Mouse (Mus musculus): Measurements from ENCODE around the gene Cdh13.

The Cdh13 gene

DNA sequence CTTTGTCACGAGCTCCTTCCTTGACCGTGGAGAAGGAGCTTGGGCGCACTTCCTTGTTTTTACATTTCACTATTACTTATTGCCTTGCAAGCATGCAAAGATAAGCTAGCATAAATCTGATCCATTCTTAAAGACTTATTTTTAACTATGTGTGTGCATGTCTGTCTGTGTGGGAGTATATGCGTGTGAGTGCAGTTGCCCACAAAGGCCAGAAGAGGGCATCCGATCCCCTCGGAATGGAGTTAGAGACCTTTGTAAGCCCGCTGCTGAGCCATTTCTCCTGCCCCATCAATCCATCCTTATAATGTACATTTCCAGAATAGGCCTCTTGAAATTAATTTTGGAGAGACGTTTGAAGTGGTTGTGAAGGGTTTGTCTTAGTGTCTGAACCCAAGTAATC, 298.7 kb downstream of the Cdh13 start:
- no peak for DNase-seq

DNA sequence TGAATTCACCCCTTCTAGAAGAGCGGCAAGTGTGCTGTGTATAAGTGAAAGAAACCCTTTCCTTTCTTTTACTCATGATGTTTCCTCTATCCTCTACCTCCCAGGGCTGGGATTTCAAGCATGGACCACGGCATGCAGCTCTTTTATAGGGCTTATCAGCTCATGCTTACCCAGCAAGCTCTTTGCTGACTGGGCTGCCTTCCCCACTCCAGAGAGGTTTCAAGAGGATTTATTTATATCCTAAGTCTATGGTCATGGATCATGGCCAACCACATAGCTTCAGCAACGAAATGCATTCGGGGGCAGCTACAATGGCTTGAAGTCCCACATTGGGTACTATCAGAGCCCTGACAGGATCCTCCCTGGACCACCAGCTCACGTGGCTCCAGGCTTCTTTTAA, 304.4 kb downstream of the Cdh13 start:
- DNase-seq = no peak

DNA sequence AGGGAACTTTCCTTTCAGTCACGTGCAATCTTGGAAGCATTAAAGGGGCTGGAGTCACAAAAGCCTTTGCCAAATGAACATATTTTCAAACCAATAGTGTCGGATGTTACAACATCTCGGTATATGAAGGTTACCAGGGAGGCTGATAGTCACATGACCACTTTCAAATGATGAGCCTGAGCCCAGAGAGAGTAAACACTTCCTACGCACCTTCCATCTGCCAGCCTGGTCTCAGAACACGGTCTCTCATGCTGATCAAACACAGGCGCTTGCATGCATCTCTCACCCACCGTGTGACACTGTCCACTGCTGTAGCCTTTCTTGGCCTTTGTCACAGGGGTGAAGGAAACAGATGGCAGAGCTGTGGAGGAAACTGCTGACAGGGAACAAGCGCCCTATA, 313.3 kb downstream of the Cdh13 start:
- DNase-seq = no peak

DNA sequence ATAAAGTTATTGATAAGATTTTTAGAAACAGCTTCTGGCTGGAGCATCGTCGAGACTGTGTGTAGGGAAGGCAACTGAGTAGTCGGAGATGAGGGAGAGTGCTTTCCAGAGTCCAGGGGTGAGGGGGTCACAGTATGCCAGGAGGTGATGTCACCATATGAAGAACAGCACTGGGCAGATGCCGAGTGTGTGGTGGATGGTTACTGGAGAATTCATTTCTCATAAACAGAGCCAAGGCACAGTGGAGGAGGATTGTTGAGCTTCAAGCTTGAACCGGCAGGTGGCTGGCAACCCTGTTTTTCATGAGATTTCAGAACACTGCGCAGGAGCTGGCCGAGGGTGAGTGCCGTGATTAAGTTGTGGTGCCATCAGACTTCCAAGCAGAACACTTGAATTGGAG, 317.8 kb downstream of the Cdh13 start:
- no peak for DNase-seq

DNA sequence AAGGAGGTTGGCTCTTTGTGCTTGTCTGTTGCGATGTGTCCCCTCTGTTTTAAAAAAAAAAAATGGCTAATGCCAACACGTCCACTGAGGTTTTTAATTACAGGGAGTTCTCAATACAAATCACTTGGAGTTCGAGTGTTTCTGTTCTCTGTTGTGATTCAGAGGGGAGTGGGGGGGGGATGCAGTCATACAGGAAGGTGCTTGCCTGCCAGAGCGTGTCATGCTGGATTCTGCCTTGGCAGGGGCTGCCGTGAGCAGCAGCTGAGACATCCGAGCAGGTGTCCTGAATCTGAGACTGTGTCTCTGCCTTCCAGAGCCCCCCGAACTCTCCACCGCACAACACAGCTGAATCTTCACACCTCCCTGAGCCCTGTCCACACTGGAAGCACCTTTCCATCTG, 318.5 kb downstream of the Cdh13 start:
- no peak for DNase-seq

DNA sequence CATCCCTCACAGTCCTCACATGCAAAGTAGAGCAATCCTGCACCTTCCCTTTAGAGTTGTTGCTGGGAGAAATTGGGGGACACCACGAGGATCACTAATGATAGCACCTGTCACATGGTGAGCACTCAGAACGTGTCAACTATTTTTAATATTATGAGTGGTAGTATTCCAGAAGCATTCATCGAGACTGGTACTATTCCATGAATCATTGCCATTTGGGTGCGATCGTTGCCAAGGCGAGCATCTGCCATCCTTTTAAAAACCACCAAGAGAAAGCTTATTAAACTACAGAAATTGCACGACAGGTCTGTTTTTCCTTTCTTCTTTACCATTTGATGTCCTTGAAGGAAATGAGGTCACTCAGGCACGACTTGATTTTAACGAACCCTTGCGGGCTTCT, 328.0 kb downstream of the Cdh13 start:
- DNase-seq = no peak

DNA sequence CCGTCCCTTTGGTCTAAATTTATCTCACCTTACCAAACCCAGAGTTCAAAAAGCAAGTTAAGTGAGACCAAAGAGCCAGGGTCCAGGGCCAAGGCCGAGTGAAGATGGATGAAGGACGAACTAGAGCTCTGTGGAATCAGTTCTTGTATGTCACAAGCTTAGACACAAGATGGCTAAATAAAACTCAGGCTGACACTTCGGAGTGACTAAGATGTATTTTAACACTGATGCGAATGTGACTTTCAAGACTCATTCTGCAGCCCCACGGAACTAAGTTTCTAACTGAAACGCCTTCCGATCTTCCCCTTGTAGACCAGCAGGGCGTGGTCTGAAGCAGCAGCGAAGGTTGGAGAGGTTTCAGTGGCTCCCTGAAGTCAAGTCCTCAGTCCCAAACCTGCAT, 334.7 kb downstream of the Cdh13 start:
- no peak for DNase-seq

DNA sequence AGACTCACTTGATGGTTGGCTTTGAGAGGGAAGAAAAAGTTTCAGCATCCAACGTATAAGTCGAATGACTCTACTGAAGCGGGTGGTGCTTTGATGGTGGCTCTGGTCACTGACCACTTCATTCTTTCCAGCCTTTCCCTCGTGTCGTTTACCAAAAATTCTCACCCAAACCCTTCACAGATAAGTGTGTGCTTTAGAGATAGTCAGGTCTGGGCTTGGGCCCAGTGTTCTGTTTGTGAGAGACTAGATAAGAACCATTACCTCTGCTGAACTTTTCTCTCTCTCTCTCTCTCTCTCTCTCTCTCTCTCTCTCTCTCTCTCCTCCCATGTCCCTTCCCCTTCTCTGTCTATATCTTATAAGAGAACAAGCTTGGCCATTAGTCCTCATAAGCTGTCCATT, 342.9 kb downstream of the Cdh13 start:
- no peak for DNase-seq

DNA sequence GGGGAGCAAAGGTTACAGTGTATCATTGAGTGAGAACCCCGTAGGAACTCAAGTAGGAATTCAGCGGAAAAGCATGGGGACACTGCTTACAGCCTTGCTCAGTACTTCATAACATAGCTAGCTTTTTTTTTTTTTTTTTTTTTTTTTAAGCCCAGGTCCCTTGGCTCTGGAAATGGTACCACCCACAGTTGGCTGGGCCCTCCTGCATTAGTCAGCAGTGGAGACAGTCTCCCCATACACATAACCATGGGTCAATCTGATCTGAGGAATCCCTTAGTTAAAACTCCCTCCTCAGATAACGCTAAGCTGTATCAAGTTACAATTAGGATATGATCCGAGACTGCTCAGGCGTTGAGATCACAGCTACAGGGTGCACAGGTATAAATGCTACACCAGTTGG, 344.2 kb downstream of the Cdh13 start:
- DNase-seq = no peak

DNA sequence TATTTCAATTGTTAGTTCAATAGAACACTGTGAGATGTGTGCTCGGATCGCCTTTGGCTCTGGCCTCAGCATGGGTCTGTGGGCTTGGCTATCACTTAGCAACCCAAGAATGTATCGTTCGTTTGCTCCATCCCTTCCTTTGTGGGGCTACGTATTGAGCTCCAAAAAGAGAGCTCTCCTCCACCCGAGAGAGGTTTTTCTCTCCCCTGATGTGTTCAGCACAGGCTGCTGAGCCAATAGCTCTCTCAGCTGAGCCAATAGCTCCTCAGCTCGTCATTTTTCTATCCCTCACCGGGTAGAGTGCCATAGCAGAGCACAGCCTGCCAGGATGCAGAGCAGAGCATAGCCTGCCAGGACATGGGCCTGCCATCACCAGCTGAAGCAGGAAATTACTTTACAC, 345.2 kb downstream of the Cdh13 start:
- DNase-seq = no peak

DNA sequence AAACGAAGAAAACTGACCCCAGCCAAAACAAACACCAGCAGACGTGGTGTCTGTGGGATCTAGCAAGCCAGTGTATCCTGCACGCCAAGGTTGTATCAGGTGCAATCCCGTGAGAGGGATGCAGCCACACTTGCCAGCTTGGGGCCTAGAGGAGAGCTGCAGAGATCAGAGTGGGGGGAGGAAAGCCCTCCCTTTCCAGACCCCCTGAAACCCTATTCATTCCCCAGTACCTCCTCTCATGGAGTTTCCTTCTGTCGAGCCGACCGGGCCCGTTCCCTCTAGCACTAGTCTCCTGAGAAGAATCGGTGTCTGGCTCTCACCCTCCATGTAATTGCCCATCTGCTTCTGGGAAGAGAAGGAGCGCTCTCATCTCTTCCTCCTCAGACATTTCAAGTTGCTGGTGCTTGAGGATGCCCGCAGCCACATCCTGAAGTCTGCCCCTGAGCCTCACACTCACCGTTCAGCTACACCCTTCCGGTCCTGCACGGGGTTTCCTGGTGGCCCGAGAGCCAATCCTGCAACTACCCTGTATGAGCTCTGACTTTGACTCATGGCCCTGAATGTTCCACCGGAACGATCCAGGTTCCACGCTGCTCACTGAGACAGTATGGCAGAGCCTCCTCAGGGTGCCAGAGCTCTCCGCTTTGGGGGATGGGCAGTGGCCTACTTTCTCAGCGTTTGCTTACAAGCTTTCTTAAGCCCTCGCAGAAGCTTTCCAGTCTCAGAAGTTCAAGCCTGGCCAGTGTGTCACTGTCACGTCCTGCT, 351.9 kb downstream of the Cdh13 start:
- DNase-seq = no peak

DNA sequence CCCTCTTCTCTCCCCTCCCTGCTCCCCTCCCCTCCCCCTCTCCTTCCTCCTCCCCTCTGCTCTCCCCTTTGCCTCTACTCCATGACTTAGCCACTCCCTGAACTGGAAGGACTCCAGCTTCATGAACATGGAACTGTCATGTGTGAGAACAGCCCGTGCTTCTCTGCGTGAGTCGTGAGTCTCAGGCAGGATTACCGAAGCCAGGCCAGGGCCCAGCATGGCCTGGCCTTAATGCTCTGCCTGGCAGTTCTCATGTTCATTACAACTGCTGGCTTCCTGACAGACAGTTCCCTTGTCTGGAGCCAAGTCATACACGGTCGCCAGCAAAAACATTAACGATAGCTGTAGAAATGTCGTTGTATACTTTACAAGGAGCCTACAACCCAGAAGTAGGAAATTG, 356.1 kb downstream of the Cdh13 start:
- no peak for DNase-seq

DNA sequence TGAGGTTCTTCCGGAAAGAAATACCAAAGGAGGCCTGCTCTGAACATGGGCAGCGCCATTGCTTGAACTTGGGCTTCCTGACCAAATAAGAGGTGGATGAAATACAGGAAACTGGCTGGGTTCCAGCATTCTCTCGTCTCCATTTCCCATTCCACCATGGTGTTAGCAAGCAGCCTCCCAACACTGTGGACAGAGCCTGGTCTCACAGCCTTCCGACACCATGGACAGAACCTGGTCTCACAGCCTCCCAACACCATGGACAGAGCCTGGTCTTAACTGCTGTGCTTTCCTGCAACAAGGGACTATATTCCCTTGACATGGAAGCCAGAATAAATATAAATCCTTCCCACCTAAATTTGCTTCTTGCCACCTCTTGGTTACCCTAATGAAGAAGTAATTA, 358.3 kb downstream of the Cdh13 start:
- no peak for DNase-seq

DNA sequence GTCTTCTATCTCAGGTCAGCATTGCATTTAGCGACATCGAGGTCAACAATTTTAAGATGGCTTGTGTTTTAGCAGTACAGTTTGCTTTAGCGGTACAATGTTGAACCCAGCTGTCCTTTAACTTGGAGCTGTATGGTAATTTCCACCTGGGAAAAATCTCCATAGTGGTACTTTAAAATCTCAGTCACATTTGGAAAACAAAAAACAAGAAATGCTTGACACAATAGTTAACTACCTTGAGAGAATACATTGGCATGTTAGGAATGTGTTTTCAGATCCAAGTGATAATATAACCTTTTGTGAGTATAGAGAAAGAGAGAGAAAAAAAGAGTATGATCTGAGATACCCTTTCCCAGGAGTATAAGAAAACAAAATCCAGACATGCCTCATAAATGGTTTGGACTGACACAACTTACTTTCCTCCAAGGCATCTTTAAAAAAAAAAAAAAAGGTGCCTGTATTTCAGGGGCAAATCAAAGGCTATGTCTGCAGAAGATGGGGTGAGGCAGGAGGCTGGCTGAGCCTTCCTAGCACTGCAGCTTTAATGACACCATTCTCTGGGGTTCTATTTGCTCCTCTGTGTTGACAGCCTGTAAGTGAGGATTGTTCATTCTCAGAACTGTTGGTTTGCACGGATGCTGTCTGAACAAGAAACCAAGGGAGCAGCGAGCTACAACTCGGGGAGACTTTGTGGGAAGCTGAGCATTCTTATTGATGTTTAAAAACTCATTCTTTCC, 365.4 kb downstream of the Cdh13 start:
- DNase-seq = no peak

DNA sequence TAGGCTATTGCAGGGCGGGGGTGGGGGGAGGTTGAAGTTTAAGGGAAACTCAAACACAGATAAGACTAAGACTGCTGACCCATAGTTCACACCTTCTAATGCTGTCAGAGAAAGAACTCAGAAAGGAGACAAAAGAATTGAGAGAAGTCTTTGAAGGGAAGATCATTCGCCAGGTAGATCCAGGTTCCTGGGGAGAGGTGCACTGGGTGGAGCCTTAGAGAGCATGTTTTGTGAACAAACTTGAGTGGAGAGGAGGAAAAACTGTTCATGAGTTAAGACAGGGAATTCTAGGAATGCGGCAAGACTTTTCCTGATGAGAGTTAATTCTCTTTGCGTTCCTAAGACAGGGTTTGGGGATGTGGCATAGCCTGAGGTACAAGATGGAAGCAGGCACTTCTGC, 366.4 kb downstream of the Cdh13 start:
- DNase-seq = no peak

DNA sequence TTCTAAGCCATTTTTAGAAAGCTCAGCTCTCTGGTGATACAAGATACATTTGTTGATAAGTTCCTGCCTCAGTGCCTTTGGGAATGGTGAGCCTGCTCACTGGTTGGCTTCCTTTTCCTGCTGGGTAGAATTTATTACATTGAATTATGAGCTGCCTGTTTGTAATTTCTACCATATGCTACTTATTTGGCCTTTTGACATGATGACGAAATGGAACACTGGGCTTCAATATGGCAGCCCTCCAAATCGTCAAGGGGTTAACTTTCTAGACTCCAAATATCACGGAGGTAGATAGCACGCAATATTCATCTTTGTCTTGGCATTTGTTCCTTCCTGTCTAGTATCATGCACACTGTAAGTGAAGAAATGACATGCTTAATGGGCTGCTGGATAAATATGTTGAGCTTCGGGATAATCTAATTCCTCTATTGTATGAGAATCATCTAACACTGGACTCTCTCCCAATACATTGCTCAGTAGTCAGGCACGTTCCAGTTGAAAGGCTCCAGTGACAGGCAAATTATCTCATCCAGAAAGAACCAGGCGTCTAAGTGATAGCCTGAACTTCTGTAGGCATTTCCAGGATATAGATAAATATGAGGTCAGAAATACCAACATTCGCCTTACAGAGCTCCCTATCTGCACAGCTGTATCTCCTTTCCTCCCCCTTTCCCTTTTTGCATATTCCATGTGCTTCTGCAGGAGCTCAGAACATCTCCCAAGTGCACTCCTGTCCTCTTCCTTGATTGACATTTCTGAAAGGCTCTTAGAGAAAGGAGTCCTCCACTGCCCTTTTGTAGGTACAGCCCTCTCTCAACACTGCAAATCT, 378.7 kb downstream of the Cdh13 start:
- no peak for DNase-seq

DNA sequence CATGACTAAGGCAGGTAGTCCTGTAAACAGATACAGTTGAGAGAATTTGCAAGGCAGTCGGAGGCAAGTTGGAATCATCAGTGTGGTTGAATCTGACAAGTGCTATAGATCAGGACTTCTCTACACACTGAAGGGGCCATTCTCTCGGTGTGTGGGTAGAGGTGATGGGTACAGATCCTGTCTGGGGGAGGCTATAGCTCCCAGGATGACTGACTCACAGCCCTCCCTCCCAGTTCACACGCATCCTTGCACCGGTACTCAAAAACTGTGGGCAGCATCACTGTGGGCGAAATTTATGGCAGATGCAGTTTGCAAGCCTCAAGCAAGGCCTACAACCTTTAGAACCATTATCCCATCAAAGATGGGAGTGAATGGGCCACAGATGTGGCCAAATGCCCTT, 381.5 kb downstream of the Cdh13 start:
- no peak for DNase-seq

DNA sequence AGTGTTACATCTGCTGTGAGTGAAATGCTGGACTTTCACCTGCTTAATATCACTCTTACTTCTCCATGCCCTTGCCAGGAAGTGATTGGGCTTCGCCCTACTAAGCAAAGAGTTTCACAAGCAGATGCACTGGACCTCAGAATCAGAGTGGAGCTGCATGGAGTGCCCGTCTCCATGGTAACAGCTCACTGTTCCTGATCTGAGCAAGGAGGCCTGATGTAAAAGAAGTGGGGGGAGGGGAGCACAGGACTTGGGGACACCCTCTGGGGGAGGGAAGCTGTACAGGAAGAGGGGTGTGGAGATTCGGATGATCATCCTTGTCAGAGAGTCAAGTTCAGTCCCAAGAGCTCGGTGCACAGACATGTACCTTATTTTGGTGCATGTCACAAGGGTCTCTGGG, 384.2 kb downstream of the Cdh13 start:
- no peak for DNase-seq

DNA sequence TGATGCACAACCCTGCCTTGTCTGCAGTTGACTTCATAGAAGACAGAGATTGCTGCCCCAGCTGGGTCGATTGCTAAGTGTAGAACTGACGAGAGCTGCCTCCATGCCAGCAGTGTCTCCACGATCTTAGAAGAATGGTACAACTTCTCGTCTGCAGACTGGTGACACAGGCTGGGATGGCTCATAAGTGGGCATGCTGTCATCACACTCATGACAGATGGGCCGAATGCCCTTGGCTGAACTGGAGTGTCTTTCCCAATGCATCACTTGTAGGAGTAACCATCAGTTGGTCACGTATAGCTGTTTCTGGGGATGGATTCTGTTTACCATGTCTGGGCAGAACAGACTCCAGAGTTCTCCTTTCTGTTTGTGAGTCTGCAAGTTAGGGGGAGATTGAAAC, 392.7 kb downstream of the Cdh13 start:
- no peak for DNase-seq

DNA sequence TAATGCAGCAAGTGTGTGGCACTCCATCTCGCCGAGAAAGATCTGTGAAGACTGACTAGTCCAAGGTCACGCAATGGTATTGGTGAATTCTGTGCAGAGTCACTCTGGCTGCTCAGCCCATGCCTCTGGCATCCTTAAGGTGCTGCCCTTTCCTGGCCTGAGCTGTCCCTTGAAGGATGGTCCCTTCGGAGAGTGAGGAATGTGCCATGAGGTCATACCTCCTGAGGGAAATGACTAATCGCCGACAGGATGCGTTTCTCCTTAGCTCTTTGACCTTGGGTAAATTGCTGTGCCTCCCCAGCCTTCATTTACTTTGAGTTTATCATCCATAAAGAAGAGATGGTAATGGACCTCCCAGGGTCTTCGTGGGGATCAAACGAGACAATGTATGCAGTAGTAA, 395.8 kb downstream of the Cdh13 start:
- no peak for DNase-seq

DNA sequence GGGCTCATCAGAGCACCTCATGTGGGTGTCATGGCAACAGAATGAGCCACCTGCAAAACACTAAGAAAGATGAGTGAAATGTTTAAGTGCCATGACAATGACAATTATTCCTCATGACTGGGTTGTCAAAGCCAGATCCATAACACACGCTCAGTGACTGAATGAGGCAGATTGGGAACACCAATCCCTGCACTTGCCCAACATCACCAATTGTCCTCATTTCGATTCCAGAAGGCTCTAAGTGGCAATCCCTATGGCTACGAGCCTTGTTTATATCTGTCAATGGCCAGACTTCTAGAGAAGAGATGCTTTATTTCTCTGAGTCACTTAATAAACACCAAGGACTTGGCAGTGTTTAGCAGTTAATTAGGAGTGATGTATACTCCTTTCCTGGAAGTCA, 399.9 kb downstream of the Cdh13 start:
- no peak for DNase-seq

DNA sequence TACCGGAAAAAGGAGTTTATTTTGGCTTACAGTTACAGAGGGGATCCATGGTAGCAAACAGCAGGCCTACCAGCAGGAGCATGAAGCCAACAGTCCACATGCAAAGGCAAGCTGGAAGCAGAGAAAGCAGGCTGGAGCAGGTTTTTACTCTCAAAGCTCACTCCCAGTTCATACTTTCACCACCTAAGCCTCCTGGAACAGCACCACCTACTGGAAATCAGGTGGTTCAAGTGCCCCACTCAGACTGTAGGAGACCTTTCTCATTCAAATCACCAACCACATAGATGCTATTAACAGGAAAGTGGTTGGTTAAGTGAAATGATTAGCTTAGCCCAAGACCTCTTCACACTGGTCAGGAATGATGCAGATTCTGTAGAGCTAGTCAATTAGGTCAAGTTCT, 402.3 kb downstream of the Cdh13 start:
- no peak for DNase-seq

DNA sequence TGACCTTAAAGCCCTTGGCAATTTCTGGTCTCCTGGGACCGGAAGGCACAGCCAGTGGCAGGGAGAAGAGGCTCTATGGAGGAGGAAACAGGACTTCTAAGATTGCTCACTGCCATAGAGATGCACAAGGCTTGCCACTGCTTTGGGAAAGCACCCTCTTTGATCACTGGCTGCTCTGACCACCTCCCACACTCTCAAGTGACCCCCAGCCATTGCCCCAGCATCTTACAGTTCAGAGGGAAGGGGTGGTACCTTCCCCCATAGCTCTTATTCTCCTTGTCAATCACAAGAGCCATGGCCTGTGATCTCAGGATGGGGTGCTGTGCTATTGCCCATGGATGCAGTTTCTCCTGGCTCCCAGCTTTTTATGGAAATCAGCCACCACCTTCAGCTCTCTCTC, 406.3 kb downstream of the Cdh13 start:
- DNase-seq = no peak

DNA sequence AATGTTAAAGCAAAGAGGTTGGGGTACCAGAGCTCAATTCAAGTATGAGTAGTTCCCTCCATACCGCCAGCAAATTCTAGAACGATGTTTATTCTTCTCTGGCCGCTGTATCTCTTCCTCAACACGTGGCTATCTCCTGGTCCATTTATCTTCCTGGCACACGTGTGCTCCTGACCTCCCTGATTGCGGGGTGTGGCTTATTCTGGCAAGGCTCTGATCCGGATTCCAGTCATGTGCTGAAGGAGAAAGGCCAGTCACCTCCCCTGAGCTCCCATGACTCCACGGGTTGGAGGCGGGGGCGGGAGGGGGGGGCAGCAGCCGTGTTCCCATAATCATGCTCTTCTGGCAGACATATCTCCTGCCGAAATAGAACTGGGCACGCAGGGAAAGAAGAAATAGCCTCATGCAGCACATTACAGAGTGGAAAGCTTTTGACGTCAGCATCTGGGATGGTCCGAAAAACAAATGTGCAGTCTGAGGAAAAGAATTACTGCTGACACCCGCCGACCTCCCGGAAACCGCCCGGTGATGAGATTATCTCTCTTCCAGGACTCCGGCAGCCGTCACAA, 417.9 kb downstream of the Cdh13 start:
- no peak for DNase-seq
